Mouse (Mus musculus) spleen, adult 2 months (tissue): Measurements from ENCODE around the gene Sh2d1b1.

Experiments
- CTCF ChIP-seq: fragments of 200-500 bp; IDR thresholded peaks from 2 replicates; pipeline ENCODE4 v1.5.1; 2011; ENCODE audit warnings: mild to moderate bottlenecking, inconsistent platforms; ENCODE audit not compliant: insufficient read depth, insufficient read length, insufficient replicate concordance; ENCODE audit errors: extremely low read depth
- POLR2A ChIP-seq: fragments of 200-500 bp; IDR thresholded peaks from 2 replicates; pipeline ENCODE4 v1.6.1; 2011; ENCODE audit warnings: low read depth, low read length, inconsistent platforms

GRCm38 (mm10) chr1:170273252-170273651 lies 3.9 kb upstream of the Sh2d1b1 start:
- TF ChIP-seq POLR2A (no peak), CTCF (no peak)
